Mouse (Mus musculus): ENCODE measurements around the gene Tmco3.

Gene Tmco3

GRCm38 (mm10) chr8:13306309-13306909 is 18.4 kb downstream of the Tmco3 start:
- DNase-seq (ENCODE audit: low read depth), result no peak

- DNase-seq (ENCODE audit: low read depth), result no peak
These were observed 18.9 kb downstream of the Tmco3 start for GRCm38 (mm10) chr8:13306916-13307315.

- peak; percentile 19 for DNase-seq (ENCODE audit: low read depth)
These were observed 26.9 kb downstream of the Tmco3 start for GRCm38 (mm10) chr8:13314922-13315321.

GRCm38 (mm10) chr8:13316671-13317070 is 28.7 kb downstream of the Tmco3 start:
- no peak for DNase-seq (ENCODE audit: low read depth)

- peak; percentile 51 for DNase-seq (ENCODE audit: low read depth)
These were observed 38.6 kb downstream of the Tmco3 start for GRCm38 (mm10) chr8:13326598-13326997.

- DNase-seq (ENCODE audit: low read depth), result no peak
These were observed 46.7 kb downstream of the Tmco3 start for GRCm38 (mm10) chr8:13334671-13335070.

- DNase-seq (ENCODE audit: low read depth), result peak; percentile 32
These were observed 49.3 kb downstream of the Tmco3 start for GRCm38 (mm10) chr8:13337245-13337644.

GRCm38 (mm10) chr8:13337678-13338077 is 49.7 kb downstream of the Tmco3 start:
- DNase-seq (ENCODE audit: low read depth), result no peak

- DNase-seq (ENCODE audit: low read depth), result peak; percentile 91
These were observed 50.4 kb downstream of the Tmco3 start, which contains the start of gene Tfdp1 for GRCm38 (mm10) chr8:13338255-13338860. TSS of gene Tfdp1 (plus strand) at chr8:13338751.

GRCm38 (mm10) chr8:13338901-13339645 is 51.1 kb downstream of the Tmco3 start:
- DNase-seq (ENCODE audit: low read depth), result peak; percentile 64

GRCm38 (mm10) chr8:13339646-13339990 is 51.6 kb downstream of the Tmco3 start:
- peak; percentile 43 for DNase-seq (ENCODE audit: low read depth)

GRCm38 (mm10) chr8:13340650-13341049 is 52.7 kb downstream of the Tmco3 start:
- no peak for DNase-seq (ENCODE audit: low read depth)

GRCm38 (mm10) chr8:13342340-13342739 is 54.4 kb downstream of the Tmco3 start:
- no peak for DNase-seq (ENCODE audit: low read depth)

- DNase-seq (ENCODE audit: low read depth), result no peak
These were observed 55.1 kb downstream of the Tmco3 start for GRCm38 (mm10) chr8:13343134-13343533.

GRCm38 (mm10) chr8:13350052-13350451 is 62.1 kb downstream of the Tmco3 start:
- no peak for DNase-seq (ENCODE audit: low read depth)

GRCm38 (mm10) chr8:13351593-13351992 is 63.6 kb downstream of the Tmco3 start:
- DNase-seq (ENCODE audit: low read depth), result no peak

- no peak for DNase-seq (ENCODE audit: low read depth)
These were observed 64.6 kb downstream of the Tmco3 start for GRCm38 (mm10) chr8:13352601-13353000.

GRCm38 (mm10) chr8:13353155-13353833 is 65.3 kb downstream of the Tmco3 start:
- DNase-seq (ENCODE audit: low read depth), result no peak

GRCm38 (mm10) chr8:13353883-13354282 is 65.9 kb downstream of the Tmco3 start:
- no peak for DNase-seq (ENCODE audit: low read depth)

- DNase-seq (ENCODE audit: low read depth), result no peak
These were observed 68.2 kb downstream of the Tmco3 start for GRCm38 (mm10) chr8:13356221-13356620.

GRCm38 (mm10) chr8:13356681-13357080 is 68.7 kb downstream of the Tmco3 start:
- no peak for DNase-seq (ENCODE audit: low read depth)

GRCm38 (mm10) chr8:13360213-13360612 is 72.2 kb downstream of the Tmco3 start:
- no peak for DNase-seq (ENCODE audit: low read depth)

- DNase-seq (ENCODE audit: low read depth), result peak; percentile 17
These were observed 73.9 kb downstream of the Tmco3 start for GRCm38 (mm10) chr8:13361865-13362264.
